Mouse (Mus musculus) erythroblast, embryonic 14.5 days (primary cell): ENCODE data around the gene Sox5. TPM values are rescaled to one million over a fixed set of nuclear protein-coding genes. Genes with fewer than 3 reads are reported as not detected.

Experiments
- H3K27me3 ChIP-seq: 2 replicates; pipeline ENCODE4 v1.6.1; 2012; ENCODE audit warnings: inconsistent platforms; ENCODE audit not compliant: control insufficient read depth
- H3K36me3 ChIP-seq: 2 replicates; pipeline ENCODE4 v1.6.1; 2012; ENCODE audit warnings: mild to moderate bottlenecking, inconsistent platforms; ENCODE audit not compliant: control insufficient read depth
- H3K4me1 ChIP-seq: 2 replicates; pipeline ENCODE4 v1.6.1; 2012; ENCODE audit warnings: inconsistent platforms; ENCODE audit not compliant: control insufficient read depth
- H3K4me3 ChIP-seq: replicated peaks from 2 replicates; pipeline ENCODE3; 2012; ENCODE audit warnings: moderate library complexity, mild to moderate bottlenecking, inconsistent platforms
- H3K9me3 ChIP-seq: 2 replicates; pipeline ENCODE4 v1.6.1; 2012; ENCODE audit warnings: low read length, inconsistent platforms, mixed read lengths; ENCODE audit not compliant: control insufficient read depth
- GATA1 ChIP-seq: IDR thresholded peaks from 2 replicates; pipeline ENCODE4 v1.6.1; 2012; ENCODE audit warnings: low read length, inconsistent platforms, mixed read lengths
- TAL1 ChIP-seq: IDR thresholded peaks from 3 replicates; pipeline ENCODE4 v1.6.1; 2012; ENCODE audit warnings: low read length, inconsistent platforms, mixed read lengths
- polyA plus RNA-seq: library from polyadenylated mRNA; stranded (reverse); fragments of >175 nt; gene quantifications from 2 replicates; pipeline ENCODE4 v1.2.3, GENCODE M21; 2012

The Sox5 gene
- polyA plus RNA-seq, 1 experiment: not detected

DNA sequence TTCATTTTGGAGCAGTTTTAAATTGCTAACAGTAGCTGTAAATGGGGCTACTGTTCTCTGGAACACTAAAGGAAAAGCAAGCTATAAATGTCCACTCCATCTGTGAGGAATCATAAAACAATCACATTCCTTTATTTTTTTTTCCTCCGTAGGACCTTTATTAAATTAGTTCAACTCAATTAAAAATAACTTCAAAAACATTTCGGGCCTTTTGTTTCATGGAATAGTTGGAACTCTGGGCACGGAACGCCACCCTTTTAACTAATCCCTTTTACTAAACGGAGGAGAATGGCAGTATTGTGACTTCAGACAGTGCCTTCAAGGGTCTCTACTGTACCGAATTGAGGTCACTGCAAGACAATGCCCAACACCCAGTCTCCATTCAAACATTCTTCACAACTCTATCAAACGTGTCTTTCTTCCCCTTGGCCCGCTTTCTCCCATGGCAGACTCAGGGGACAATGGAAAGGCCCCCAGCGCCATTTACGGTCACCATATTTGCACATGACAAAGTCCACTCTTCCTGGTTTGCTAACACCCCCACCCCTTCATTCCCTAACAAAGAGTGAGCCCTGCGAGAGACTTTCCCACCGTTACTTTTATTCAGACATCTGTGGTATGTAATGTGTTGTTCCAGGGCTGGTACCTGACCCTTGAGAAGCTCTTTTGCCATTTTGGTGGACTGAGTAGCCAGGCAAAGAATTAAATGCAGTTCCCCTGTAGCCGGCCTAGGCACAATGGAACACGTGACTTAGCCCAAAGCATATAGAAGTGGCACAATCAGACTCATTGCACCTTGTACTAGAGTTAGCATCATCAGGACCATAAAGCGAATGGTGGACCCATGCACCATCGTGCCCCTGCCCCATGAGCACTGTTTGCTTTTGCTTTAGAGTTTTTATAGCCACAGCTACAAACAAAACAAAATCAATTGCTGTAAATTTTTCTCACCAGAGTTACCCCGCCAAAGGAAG is 468.7 kb downstream of the Sox5 start:
- no peak for TF ChIP-seq TAL1
- TF ChIP-seq GATA1: no peak
- no peaks in the 10 kb centered on the region for H3K27me3 ChIP-seq
- no peaks in the 10 kb centered on the region for H3K36me3 ChIP-seq
- H3K4me1 ChIP-seq: no peaks in the 10 kb centered on the region
- H3K4me3 ChIP-seq: no peak overlapping the region
- H3K9me3 ChIP-seq: peaks cover 4% of the 10 kb centered on the region

DNA sequence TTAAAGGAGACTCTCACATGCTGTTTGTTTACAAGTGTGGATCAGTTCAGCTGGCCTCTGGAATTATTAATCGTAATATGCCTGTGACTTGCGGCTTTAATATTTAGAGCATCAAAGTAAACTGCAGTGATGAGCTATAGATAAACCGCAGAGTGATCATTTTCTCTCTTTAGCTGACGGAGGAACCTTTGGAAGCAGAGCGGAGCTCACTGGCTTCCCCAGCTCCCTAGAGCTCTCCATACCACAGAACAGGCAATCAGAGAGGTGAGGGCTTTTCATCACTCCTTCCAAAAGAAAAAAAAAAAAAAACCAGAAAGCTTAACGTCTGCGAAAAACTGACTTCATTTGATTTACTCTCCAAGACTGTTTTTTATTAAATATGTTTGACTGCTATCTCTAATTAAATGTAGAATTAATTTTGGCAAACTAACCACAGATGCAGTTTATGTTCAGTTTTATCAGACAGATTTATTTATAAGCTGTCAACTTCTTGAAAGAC is 469.4 kb downstream of the Sox5 start:
- Histone ChIP-seq H3K27me3 (no peaks in the 10 kb centered on the region), H3K9me3 (peaks cover 3% of the 10 kb centered on the region), H3K4me3 (no peak overlapping the region), H3K4me1 (no peaks in the 10 kb centered on the region), H3K36me3 (no peaks in the 10 kb centered on the region)
- no peak for TF ChIP-seq GATA1
- TF ChIP-seq TAL1: no peak

DNA sequence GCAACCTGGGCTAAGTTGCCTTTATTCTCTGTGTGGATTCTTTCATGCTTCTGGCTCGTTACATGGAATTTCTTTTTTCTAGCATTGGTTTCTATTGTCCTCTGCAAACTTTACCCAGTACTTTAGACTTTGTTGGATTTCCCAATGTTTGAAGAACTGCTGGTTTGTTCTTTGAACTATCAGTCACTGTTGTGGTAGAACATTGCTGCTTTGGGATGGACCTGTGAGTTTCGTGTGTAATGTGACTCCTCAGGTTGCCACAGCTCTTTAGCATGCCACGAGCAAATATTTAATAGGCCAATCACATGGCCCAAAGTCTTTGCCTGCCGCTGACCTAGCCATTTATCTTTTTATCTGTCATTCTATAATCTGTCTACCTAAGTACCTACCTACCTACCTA is 470.0 kb downstream of the Sox5 start:
- Histone ChIP-seq H3K4me1 (no peaks in the 10 kb centered on the region), H3K36me3 (no peaks in the 10 kb centered on the region), H3K9me3 (peaks cover 3% of the 10 kb centered on the region), H3K27me3 (no peaks in the 10 kb centered on the region), H3K4me3 (no peak overlapping the region)
- no peak for TF ChIP-seq TAL1
- no peak for TF ChIP-seq GATA1

DNA sequence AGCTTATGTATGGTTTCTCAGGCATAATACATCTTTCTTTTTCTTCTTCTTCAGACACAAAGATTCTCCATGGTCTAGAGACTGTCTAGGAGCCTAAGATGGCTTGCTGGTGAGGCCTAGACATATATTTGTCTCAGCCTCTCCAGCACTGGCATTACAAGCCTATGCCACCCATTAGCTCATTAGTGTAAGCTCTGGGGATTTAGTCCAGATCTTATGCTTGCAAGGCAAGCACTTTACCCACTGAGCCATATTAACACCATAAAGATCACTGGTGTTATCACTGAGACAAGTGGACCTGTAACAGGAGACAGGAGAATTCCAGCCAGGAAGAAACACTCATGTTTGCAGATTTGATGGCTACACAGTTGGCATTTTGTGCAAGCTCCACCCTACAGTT is 472.6 kb downstream of the Sox5 start:
- Histone ChIP-seq H3K4me1 (no peaks in the 10 kb centered on the region), H3K36me3 (no peaks in the 10 kb centered on the region), H3K4me3 (no peak overlapping the region), H3K9me3 (peaks cover under 1% of the 10 kb centered on the region; the same call in 1 of the 2 replicates), H3K27me3 (no peaks in the 10 kb centered on the region)
- TF ChIP-seq GATA1 (no peak), TAL1 (no peak)

DNA sequence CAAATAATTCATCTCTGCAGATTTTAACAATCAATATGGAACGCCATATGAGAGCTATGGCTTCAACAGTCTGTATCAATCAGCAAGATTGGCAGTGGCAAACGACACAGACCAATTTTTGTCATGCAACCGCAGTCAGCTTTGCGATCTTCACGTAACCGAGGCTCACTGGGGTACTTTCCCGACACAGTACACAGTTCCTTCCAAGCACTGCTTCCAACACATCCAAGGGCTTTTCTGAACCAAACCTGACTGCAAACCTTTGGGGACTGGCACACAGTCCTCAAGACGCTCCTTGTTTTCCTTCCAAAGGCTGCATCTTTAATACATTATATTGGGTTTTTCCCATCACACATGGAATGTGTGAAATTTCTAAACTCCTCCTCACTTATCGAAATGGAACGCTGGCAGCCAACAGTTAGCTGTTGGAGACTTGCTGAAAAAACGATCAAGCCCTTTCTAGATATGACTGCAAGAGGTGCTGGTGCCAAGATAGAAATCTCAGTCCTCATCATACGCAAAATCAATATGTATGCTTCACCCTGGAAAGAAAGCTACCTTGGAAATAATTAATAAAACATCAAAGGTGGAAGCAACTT is 474.1 kb downstream of the Sox5 start:
- no peaks in the 10 kb centered on the region for H3K27me3 ChIP-seq
- peaks cover 3% of the 10 kb centered on the region for H3K9me3 ChIP-seq
- H3K4me3 ChIP-seq: no peak overlapping the region
- no peaks in the 10 kb centered on the region for H3K4me1 ChIP-seq
- H3K36me3 ChIP-seq: no peaks in the 10 kb centered on the region
- TF ChIP-seq TAL1: no peak
- TF ChIP-seq GATA1: no peak

DNA sequence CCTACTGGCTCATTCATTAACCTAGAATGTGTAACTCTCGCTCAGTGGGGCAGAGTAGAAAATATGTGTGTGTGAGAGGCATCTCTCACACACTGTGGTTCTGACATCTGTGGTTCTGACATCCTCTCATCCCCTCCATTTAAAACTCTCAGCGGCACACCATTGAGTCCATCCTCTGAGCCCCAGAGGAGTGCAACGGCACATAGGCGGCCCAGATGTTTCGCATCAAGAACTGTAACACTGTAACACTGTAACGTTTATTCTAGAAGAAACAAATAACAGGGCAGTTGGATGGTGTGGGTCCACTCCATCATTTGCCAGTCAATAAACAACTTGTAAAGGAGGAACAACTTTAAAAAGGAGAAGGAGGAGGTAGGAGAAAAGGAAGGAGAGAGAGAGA is 479.0 kb downstream of the Sox5 start:
- no peaks in the 10 kb centered on the region for H3K36me3 ChIP-seq
- no peaks in the 10 kb centered on the region for H3K4me1 ChIP-seq
- peaks cover 8% of the 10 kb centered on the region for H3K9me3 ChIP-seq
- H3K4me3 ChIP-seq: no peak overlapping the region
- no peaks in the 10 kb centered on the region for H3K27me3 ChIP-seq
- TF ChIP-seq GATA1: no peak
- no peak for TF ChIP-seq TAL1

DNA sequence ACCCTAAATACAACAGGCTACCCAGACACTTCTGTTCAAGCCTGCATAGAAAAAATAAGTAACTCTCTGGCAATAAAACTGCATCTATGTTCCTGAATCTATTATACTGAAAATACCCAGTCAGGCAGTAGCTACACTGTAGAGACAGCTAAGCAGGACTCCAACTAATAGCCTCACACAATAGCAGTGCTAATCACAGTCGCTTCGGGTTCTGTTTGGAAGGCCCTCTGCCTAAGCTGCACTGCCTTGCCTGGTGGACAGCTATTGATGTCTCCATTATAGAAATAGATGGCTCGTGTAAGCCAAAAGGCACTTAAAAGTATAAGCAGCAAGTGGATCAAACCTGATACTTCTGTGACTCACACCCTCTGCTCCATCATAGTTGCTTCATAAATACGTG is 480.7 kb downstream of the Sox5 start:
- peaks cover 10% of the 10 kb centered on the region for H3K9me3 ChIP-seq
- no peaks in the 10 kb centered on the region for H3K27me3 ChIP-seq
- no peak overlapping the region for H3K4me3 ChIP-seq
- TF ChIP-seq TAL1 (no peak), GATA1 (no peak)
- H3K36me3 ChIP-seq: no peaks in the 10 kb centered on the region
- no peaks in the 10 kb centered on the region for H3K4me1 ChIP-seq

DNA sequence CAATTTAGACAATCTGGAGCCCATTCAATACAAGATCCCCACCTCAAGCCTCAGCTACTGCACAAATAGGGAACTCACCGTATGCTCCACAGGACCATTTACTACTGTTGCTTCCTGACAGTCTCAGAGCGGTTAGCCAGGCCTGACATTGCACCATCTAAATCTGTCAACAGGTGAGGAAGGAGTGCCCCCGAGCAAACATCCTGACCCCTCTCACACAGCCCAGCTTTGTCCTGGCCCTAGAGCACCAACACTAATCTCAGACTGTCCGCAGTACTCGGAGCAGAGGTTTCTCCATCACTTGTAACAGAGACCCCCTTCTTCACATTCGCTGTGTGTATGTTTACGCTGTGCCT is 482.3 kb downstream of the Sox5 start:
- H3K4me1 ChIP-seq: no peaks in the 10 kb centered on the region
- H3K4me3 ChIP-seq: no peak overlapping the region
- peaks cover 10% of the 10 kb centered on the region for H3K9me3 ChIP-seq
- H3K27me3 ChIP-seq: no peaks in the 10 kb centered on the region
- no peak for TF ChIP-seq TAL1
- no peak for TF ChIP-seq GATA1
- no peaks in the 10 kb centered on the region for H3K36me3 ChIP-seq

DNA sequence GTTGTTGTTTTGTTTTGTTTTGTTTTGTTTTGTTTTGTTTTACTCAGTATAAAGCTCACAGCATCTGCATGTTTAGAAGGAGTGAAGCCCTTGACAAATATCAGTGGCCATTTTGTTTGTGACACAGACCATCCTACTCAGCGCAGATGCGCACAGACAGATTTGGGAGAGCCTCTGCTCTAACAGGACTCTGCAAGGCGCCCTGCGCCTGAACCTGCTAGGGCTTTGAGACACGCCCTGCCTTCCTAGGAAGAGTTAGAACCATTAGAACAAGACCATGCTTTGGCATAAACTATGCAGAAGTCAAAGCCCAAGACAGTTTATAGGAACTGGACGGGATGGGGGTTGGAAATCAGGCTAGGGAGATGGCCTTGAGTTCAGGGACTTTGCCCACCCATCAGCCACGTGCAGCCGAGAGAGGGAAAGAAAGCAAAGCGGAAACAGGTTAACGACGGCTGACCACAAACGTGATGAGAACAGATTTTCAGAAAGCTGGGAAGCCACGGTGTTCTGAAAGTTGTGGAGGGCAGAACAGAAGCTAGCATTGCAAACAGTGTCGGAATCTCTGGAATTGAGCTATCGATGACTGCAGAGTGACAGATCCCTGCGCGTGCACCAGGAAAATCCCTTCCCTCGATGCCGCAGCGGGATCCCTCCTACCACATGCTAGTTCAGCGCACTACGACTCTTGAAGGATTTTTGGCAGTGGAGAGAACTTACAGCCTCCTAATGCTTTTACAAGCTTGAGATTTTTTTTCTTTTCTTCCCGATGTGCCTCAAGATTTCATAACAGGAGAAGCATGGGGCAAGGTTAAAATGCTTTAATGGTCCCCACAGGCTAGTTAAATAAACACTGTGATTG is 482.9 kb downstream of the Sox5 start:
- Histone ChIP-seq H3K4me3 (no peak overlapping the region), H3K4me1 (no peaks in the 10 kb centered on the region), H3K36me3 (no peaks in the 10 kb centered on the region), H3K27me3 (no peaks in the 10 kb centered on the region), H3K9me3 (peaks cover 10% of the 10 kb centered on the region)
- TF ChIP-seq GATA1 (no peak), TAL1 (no peak)
